25 mouse cellular contexts compared by ENCODE assay signal in the genomic region with DNA sequence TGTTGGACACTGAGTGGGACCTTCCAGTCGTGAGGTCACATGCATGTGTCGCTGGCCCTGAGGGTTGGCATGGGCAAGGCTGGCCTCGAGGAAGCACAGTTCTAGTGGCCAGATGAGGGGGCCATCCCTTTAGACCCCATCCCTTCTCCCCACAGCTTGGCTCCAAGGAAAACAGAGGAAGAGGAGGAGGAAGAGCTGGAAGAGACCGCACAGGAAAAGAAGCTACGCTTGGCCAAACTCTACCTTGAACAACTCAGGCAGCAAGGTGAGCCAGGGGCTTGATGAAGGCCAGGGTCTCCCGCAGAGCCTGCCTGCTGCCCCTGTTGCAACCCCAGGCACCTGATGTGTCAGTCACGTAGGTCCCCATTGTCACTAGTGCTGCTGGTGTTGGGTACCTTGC. TPM values are rescaled to one million over a fixed set of nuclear protein-coding genes. Genes with fewer than 3 reads are reported as not detected.
"Had no signal": no experiment of that assay in that cellular context is flagged by ENCODE, and none has a peak within 500 bp of the region (broad histone marks: within the 10 kb centered on the region; RNA-seq: fewer than 3 reads in every experiment).

No protein-coding gene starts in this region.

- H3K4me3 ChIP-seq: limb, embryonic 15.5 days; liver, embryonic 13.5 days; lung, embryonic 15.5 days; megakaryocyte, embryonic 14.5 days; midbrain, embryonic 15.5 days; neural tube, embryonic 12.5 days had no signal

- DNase-seq: kidney, adult 11 months; kidney, adult 9 months; liver, embryonic 13.5 days; liver, postnatal 0 days; lung, postnatal 14 days; thymus, adult 2 months; thymus, postnatal 25 days had no signal

- H3K27ac ChIP-seq: kidney, postnatal 0 days; limb, embryonic 15.5 days; liver, embryonic 13.5 days; lung, embryonic 15.5 days; macrophage; midbrain, embryonic 15.5 days; neural tube, embryonic 12.5 days; stomach, postnatal 0 days had no signal

RNA-seq across cellular contexts. Expression of gene Gpr62, which starts 14.8 kb away (rescaled TPM):
- total RNA-seq: neutrophil, adult 5-6 weeks had no signal
- polyA plus RNA-seq: liver, embryonic 13.5 days; liver, postnatal 0 days; macrophage had no signal

RNA-seq across cellular contexts. Expression of gene Iqcf1, which starts 19.2 kb away (rescaled TPM):
- total RNA-seq: layer of hippocampus, adult 8-10 months; layer of hippocampus, postnatal 14 days; left cerebral cortex, adult 18-20 months; left cerebral cortex, postnatal 14 days; monocyte, adult 5-6 weeks; neutrophil, adult 5-6 weeks had no signal
- polyA plus RNA-seq: kidney, postnatal 0 days; large intestine, adult 2 months; limb, embryonic 11.5 days; limb, embryonic 15.5 days; liver, embryonic 13.5 days; liver, postnatal 0 days; lung, embryonic 15.5 days; macrophage; midbrain, embryonic 11.5 days; midbrain, embryonic 15.5 days; neural tube, embryonic 12.5 days; spleen, adult 2 months; stomach, postnatal 0 days; thymus, adult 2 months had no signal
